Mouse (Mus musculus) lung, embryonic 14.5 days (tissue): ENCODE results near the gene 4930558C23Rik. TPM values are rescaled to one million over a fixed set of nuclear protein-coding genes. Genes with fewer than 3 reads are reported as not detected.
"Not testable (repeated sequence)": the region's sequence is repeated elsewhere in the genome, so short reads cannot be mapped to it uniquely, and the experiment has no call there.

Source experiments
- ATAC-seq: fragments of 200-750 bp; cut with Nextera tagmentation; 2 replicates; pipeline ENCODE4 v1.8.0; 2017; ENCODE audit warnings: mild to moderate bottlenecking, moderate TSS enrichment, moderate library complexity; ENCODE audit not compliant: insufficient read depth
- DNase-seq: peaks from one replicate; pipeline ENCODE4 v3.0.0-alpha.2; 2015
- H3K27ac ChIP-seq: fragments of 300-500 bp; sonication (generic); 2 replicates; pipeline ENCODE4 v1.5.1; 2014; ENCODE audit warnings: low read depth, mild to moderate bottlenecking, moderate library complexity
- H3K27me3 ChIP-seq: fragments of 300-500 bp; sonication (generic); 2 replicates; pipeline ENCODE4 v1.6.1; 2014; ENCODE audit warnings: low read length, control low read depth; ENCODE audit not compliant: insufficient read depth
- H3K36me3 ChIP-seq: fragments of 300-500 bp; sonication (generic); 2 replicates; pipeline ENCODE4 v1.6.1; 2014; ENCODE audit warnings: control low read depth; ENCODE audit not compliant: insufficient read depth
- H3K4me1 ChIP-seq: fragments of 300-500 bp; sonication (generic); 2 replicates; pipeline ENCODE4 v1.6.1; 2014; ENCODE audit warnings: antibody characterized with exemption, control low read depth; ENCODE audit not compliant: insufficient read depth
- H3K4me2 ChIP-seq: fragments of 300-500 bp; sonication (generic); 2 replicates; pipeline ENCODE4 v1.6.1; 2014; ENCODE audit warnings: mild to moderate bottlenecking
- H3K4me3 ChIP-seq: fragments of 300-500 bp; sonication (generic); 2 replicates; pipeline ENCODE4 v1.5.1; 2014; ENCODE audit warnings: low read depth, low read length
- H3K9ac ChIP-seq: fragments of 300-500 bp; sonication (generic); 2 replicates; pipeline ENCODE4 v1.6.1; 2014
- H3K9me3 ChIP-seq: fragments of 300-500 bp; sonication (generic); 2 replicates; pipeline ENCODE4 v1.6.1; 2016; ENCODE audit warnings: low read depth, low read length, control low read depth
- CTCF ChIP-seq: IDR thresholded peaks from 2 replicates; pipeline ENCODE4 v1.5.1; 2016; ENCODE audit warnings: antibody characterized with exemption, low read depth
- WGBS: fragments of 180-500 bp; shearing (Covaris S2); extraction: QIAGEN DNeasy Blood & Tissue Kit; methylation state at CpG from one replicate; pipeline ENCODE4 v1.1.7; 2014; 5-methylcytosine and 5-hydroxymethylcytosine counted together
- polyA plus RNA-seq: library from polyadenylated mRNA; unstranded; fragments of >200 nt; fragmentation: Nextera tagmentation; extraction: Ambion mirVana; gene quantifications from 2 replicates; pipeline ENCODE4 v1.2.1, GENCODE M21; 2014

The 4930558C23Rik gene
- polyA plus RNA-seq, 1 experiment from 2014 or later = not detected

DNA sequence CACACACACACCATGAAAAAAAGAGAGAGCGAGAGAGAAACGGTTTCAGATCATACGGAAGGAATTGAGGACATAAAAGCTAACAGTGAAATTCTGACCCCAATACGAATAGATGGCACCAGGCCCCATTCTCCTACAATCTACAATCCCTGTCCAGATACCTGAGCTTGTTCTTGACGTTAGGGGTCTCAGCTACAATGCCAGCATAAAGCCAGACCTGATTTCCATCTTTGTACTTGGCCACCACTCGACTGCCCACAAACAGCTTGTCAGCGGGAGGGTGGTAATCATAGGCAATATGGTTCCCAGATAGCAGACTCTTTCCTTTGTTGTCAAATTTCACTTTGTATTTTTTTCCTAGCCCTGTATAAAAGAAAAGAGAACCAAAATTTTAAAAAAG is 56.2 kb downstream of the 4930558C23Rik start:
- H3K36me3 ChIP-seq = peaks cover 78% of the 10 kb centered on the region
- DNase-seq (no peak), ATAC-seq (no peak)
- H3K27ac ChIP-seq = no peak overlapping the region
- H3K9ac ChIP-seq = no peak overlapping the region
- H3K9me3 ChIP-seq = no peaks in the 10 kb centered on the region
- no peaks in the 10 kb centered on the region for H3K4me1 ChIP-seq
- no peaks in the 10 kb centered on the region for H3K27me3 ChIP-seq
- H3K4me2 ChIP-seq = no peak overlapping the region
- no peak for TF ChIP-seq CTCF
- 93% methylated on average over 7 of the region's 7 CpGs for WGBS
- no peak overlapping the region for H3K4me3 ChIP-seq

DNA sequence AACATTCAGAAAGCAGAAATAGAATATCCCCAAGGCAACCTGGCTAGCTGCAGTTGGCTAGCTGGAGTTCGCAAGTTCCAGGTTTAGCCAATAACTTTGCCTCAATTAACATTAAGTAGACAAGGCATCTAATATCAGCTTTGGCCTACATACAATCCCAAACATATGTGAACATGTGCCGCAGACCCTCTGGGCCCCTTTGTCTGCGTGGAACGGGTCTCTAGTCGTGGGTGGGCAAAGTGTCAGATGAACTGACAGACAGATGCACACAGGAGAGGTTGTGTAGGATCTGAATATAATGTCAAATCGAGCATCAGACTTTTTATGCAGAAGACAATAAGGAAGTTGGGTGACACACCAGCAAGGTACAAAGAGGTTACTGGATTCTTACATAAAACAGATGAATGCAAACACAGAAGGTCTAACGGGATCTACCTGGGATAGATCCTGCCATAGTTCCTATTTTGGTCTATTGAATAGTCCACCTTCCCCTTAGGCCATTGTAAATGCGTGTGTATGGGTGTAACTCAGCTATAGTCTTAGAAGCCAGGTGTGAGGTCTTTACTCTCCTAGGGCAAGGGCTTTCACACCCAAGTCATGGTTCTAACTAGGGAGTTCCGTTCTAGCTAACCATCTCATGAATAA is 59.2 kb downstream of the 4930558C23Rik start:
- WGBS = 92% methylated on average over 9 of the region's 9 CpGs

DNA sequence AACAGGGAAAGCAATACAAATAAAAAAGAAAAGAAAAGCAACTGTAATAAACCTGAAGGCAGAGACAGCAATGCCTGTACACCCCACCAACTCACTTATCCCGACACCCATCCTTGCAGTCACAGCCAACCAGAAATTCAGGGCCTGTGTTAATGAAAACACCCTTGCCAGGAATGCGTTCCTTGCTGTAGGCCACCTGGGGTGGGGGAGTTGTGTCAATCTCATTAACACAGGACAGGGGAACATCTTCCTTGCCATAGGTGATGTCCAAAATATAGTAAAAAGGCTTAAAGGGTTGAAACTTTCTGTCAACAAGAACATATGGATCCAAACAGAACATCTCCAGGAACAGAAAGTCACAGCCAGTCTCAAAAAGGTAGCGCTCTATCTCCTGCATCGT is 64.4 kb downstream of the 4930558C23Rik start:
- H3K9ac ChIP-seq = no peak overlapping the region
- H3K27me3 ChIP-seq = no peaks in the 10 kb centered on the region
- H3K27ac ChIP-seq = no peak overlapping the region
- no peak for DNase-seq
- no peaks in the 10 kb centered on the region for H3K9me3 ChIP-seq
- WGBS = 91% methylated on average over 4 of the region's 4 CpGs
- no peaks in the 10 kb centered on the region for H3K4me1 ChIP-seq
- peaks cover 93% of the 10 kb centered on the region for H3K36me3 ChIP-seq
- no peak for TF ChIP-seq CTCF
- no peak overlapping the region for H3K4me2 ChIP-seq
- no peak overlapping the region for H3K4me3 ChIP-seq
- ATAC-seq = no peak

More for the DNA sequence above, 59.2 kb downstream of the 4930558C23Rik start:
- H3K36me3 ChIP-seq = peaks cover 84% of the 10 kb centered on the region
- not testable (repeated sequence) for H3K27ac ChIP-seq, DNase-seq, H3K9ac ChIP-seq, H3K4me3 ChIP-seq, H3K9me3 ChIP-seq, H3K4me1 ChIP-seq, H3K27me3 ChIP-seq, ATAC-seq, H3K4me2 ChIP-seq

DNA sequence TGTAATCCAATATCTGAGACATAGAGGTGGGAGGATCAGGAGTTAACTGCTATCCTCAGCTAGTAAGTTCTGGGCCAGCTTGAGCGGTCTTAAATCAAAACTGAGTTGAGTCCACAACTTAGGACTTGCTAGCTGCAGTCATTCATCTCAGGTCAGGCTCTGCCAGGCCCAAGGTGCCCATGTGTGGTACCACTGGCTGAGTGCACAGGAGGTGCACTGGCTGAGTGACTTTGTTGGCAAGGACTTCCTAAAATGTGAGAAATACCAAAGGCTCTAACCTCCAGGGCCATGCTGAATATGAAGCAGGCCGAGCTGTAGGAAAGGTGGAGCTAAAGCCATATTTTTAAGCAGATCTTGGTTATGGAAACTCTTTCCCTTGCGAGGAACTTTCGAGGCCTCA is 65.3 kb downstream of the 4930558C23Rik start:
- DNase-seq (no peak), ATAC-seq (no peak)
- no peaks in the 10 kb centered on the region for H3K4me1 ChIP-seq
- H3K9me3 ChIP-seq = no peaks in the 10 kb centered on the region
- 91% methylated on average over 4 of the region's 4 CpGs for WGBS
- H3K36me3 ChIP-seq = peaks cover 93% of the 10 kb centered on the region
- H3K27ac ChIP-seq = no peak overlapping the region
- TF ChIP-seq CTCF = no peak
- H3K27me3 ChIP-seq = no peaks in the 10 kb centered on the region
- H3K4me2 ChIP-seq = no peak overlapping the region
- H3K9ac ChIP-seq = no peak overlapping the region
- no peak overlapping the region for H3K4me3 ChIP-seq

Other genes with a start within 250 kb of the 4930558C23Rik start
- gene Sema6c, start 242.4 kb downstream of the 4930558C23Rik start, polyA plus RNA-seq = 3.7 and 5.4 TPM in 2 replicates
- gene Gabpb2, start 184.9 kb downstream of the 4930558C23Rik start, polyA plus RNA-seq = 13.4 and 14.4 TPM in 2 replicates
- gene Cdc42se1, start 174.1 kb downstream of the 4930558C23Rik start, polyA plus RNA-seq = 127 and 131 TPM in 2 replicates
- gene Mllt11, start 170.7 kb downstream of the 4930558C23Rik start, polyA plus RNA-seq = 15.1 and 16.1 TPM in 2 replicates
- gene Gm128, start 161.2 kb downstream of the 4930558C23Rik start, polyA plus RNA-seq = 0.39 and 0.67 TPM in 2 replicates
- 5.0 and 6.1 TPM in 2 replicates for gene Bnipl, start 151.6 kb downstream of the 4930558C23Rik start, polyA plus RNA-seq
- 36.5 and 40.0 TPM in 2 replicates for gene Mindy1, start 121.5 kb downstream of the 4930558C23Rik start, polyA plus RNA-seq
- gene Prune1, start 120.8 kb downstream of the 4930558C23Rik start, polyA plus RNA-seq = 20.0 and 23.5 TPM in 2 replicates
- gene Anxa9, start 95.7 kb downstream of the 4930558C23Rik start, polyA plus RNA-seq = 1.8 and 2.0 TPM in 2 replicates
- gene Cers2, start 88.0 kb downstream of the 4930558C23Rik start, polyA plus RNA-seq = 170 and 185 TPM in 2 replicates
- gene Setdb1, start 45.6 kb downstream of the 4930558C23Rik start, polyA plus RNA-seq = 50.7 and 52.0 TPM in 2 replicates
- gene Arnt, start 31.5 kb upstream of the 4930558C23Rik start, polyA plus RNA-seq = 40.1 and 41.0 TPM in 2 replicates
- gene Ctsk, start 96.4 kb upstream of the 4930558C23Rik start, polyA plus RNA-seq = 2.6 and 2.8 TPM in 2 replicates
- gene Ctss, start 123.9 kb upstream of the 4930558C23Rik start, polyA plus RNA-seq = 20.6 and 24.3 TPM in 2 replicates
- gene Hormad1, start 156.8 kb upstream of the 4930558C23Rik start, polyA plus RNA-seq = 0.14 TPM in 1 of 2 replicates, not detected in the other
- gene Golph3l, start 186.1 kb upstream of the 4930558C23Rik start, polyA plus RNA-seq = 29.3 and 30.8 TPM in 2 replicates
- gene Ensa, start 222.2 kb upstream of the 4930558C23Rik start, polyA plus RNA-seq = 64.8 and 66.7 TPM in 2 replicates